Mouse (Mus musculus): ENCODE measurements around the gene Uqcrfs1.

Uqcrfs1 gene

GRCm38 (mm10) chr13:30501860-30502395, 43.2 kb downstream of the Uqcrfs1 start:
- peak; percentile 60 for DNase-seq (ENCODE audit: low spot score)

Data from embryo, embryonic 10.5 days (tissue).